Mouse (Mus musculus): Measurements from ENCODE around the gene Mrpl17. TPM values are rescaled to one million over a fixed set of nuclear protein-coding genes. Genes with fewer than 3 reads are reported as not detected.
A peak's percentile ranks its signal among the peaks of the same experiment; 100 is the strongest.

Mrpl17 gene
- polyA plus RNA-seq, 2 experiments: 136 to 222 TPM

DNA sequence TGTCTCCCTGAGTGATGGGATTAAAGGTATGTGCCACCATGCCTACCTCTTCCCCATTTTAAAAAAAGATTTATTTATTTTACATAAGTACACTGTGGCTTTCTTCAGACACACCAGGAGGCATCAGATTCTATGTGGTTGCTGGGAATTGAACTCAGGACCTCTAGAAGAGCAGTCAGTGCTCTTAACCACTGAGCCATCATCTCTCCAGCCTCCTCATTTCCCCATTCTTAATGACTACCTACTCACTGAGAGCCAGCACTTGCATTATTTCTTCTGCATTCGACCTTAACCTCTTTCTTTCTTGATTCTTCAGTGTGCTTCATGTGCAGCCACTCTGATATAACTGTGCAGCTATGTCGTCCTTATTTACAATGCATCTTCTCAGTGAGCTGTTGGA lies 8.6 kb downstream of the Mrpl17 start:
- Histone ChIP-seq H3K27me3 (ENCODE audit: control insufficient read depth, insufficient read depth, low read length) (no peaks in the 10 kb centered on the region), H3K36me3 (replicated peaks; ENCODE audit: control insufficient read depth, insufficient read depth, low read depth) (no peaks in the 10 kb centered on the region), H3K9me3 (ENCODE audit: control insufficient read depth, low read length) (no peaks in the 10 kb centered on the region), H3K27ac (no peak overlapping the region), H3K4me3 (ENCODE audit: insufficient read depth in 1 of 2, low read depth in 2 of 2, low read length in 2 of 2) (no peak overlapping the region), H3K4me2 (ENCODE audit: low read depth) (no peak overlapping the region), H3K9ac (replicated peaks) (no peak overlapping the region), H3K4me1 (replicated peaks; ENCODE audit: control insufficient read depth in 2 of 2, insufficient read depth in 2 of 2, low read length in 1 of 2) (no peaks in the 10 kb centered on the region)
- no peak for TF ChIP-seq CTCF (IDR thresholded peaks at IDR 0.05; ENCODE audit: low read depth)
- TF ChIP-seq EP300 (IDR thresholded peaks at IDR 0.05; ENCODE audit: low read depth): no peak
- 24% methylated on average over 2 of the region's 2 CpGs for WGBS (ENCODE audit: insufficient replicate concordance)
- ATAC-seq (ENCODE audit: insufficient read depth) (no peak), DNase-seq (ENCODE audit: low read depth in 3 of 3, low spot score in 3 of 3) (no peak)

DNA sequence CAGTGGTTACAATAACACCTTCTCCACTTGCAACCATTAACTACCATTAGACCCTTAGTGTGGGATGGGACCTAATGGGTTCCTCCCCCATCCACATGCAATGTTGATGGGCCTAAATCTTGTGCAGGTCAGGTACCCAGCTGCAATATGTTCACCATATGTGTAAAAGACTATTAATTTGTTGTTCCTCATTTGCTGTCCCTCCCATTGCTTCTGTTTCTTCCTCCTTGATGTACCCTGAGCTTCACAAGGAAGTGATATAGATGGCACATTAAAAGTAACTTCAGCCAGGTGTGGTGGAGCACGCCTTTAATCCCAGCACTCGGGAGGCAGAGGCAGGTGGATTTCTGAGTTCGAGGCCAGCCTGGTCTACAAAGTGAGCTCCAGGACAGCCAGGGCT lies 13.9 kb downstream of the Mrpl17 start:
- 51% methylated on average over 2 of the region's 3 CpGs for WGBS (ENCODE audit: insufficient replicate concordance)

DNA sequence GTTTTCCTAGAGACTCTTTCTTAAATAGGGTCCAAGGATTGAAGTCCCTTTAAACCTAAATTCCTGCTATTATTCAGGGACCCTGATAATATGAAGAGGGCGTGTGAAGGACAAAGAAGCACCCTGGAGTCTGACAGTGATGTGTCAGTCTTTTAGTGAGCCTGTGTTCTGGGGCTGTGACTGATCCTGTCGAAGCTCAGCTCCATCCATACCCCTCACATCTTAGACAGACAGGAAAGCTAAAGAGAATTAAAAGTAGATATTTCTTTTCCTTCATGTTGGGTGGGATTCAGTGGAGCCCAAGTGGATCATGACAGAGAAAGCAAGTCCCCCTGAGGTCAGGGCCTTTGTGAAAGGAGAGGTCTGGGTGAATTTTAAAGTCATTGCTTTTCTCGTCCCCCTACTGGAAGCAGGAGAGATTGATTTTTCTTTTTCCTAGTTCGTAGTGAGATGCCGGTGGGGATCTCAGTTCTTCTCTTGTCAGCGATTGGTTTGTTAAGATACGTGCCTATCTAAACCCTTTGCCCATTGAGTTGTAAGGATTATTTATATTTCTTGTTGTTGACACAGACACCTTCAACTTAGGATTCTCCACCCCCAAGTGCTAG lies 15.0 kb downstream of the Mrpl17 start:
- Histone ChIP-seq H3K9me3 (ENCODE audit: control insufficient read depth, low read length) (no peaks in the 10 kb centered on the region), H3K36me3 (replicated peaks; ENCODE audit: control insufficient read depth, insufficient read depth, low read depth) (no peaks in the 10 kb centered on the region), H3K27ac (no peak overlapping the region), H3K4me1 (replicated peaks; ENCODE audit: control insufficient read depth in 2 of 2, insufficient read depth in 2 of 2, low read length in 1 of 2) (no peaks in the 10 kb centered on the region), H3K9ac (replicated peaks) (no peak overlapping the region), H3K4me3 (ENCODE audit: insufficient read depth in 1 of 2, low read depth in 2 of 2, low read length in 2 of 2) (no peak overlapping the region), H3K4me2 (ENCODE audit: low read depth) (no peak overlapping the region), H3K27me3 (ENCODE audit: control insufficient read depth, insufficient read depth, low read length) (no peaks in the 10 kb centered on the region; the same call in 1 of the 2 replicates)
- 24% methylated on average over 7 of the region's 7 CpGs for WGBS (ENCODE audit: insufficient replicate concordance)
- ATAC-seq (ENCODE audit: insufficient read depth) (no peak), DNase-seq (ENCODE audit: low read depth in 3 of 3, low spot score in 3 of 3) (no peak)
- no peak for TF ChIP-seq EP300 (IDR thresholded peaks at IDR 0.05; ENCODE audit: low read depth)
- TF ChIP-seq CTCF (IDR thresholded peaks at IDR 0.05; ENCODE audit: low read depth): peak; percentile 17; the same call in 1 of the 2 replicates

More for the DNA sequence above, 13.9 kb downstream of the Mrpl17 start:
- Histone ChIP-seq H3K36me3 (replicated peaks; ENCODE audit: control insufficient read depth, insufficient read depth, low read depth) (no peaks in the 10 kb centered on the region), H3K4me3 (ENCODE audit: insufficient read depth in 1 of 2, low read depth in 2 of 2, low read length in 2 of 2) (no peak overlapping the region), H3K27ac (no peak overlapping the region), H3K9ac (replicated peaks) (no peak overlapping the region), H3K9me3 (ENCODE audit: control insufficient read depth, low read length) (no peaks in the 10 kb centered on the region), H3K27me3 (ENCODE audit: control insufficient read depth, insufficient read depth, low read length) (no peaks in the 10 kb centered on the region), H3K4me1 (replicated peaks; ENCODE audit: control insufficient read depth in 2 of 2, insufficient read depth in 2 of 2, low read length in 1 of 2) (no peaks in the 10 kb centered on the region), H3K4me2 (ENCODE audit: low read depth) (no peak overlapping the region)
- no peak for ATAC-seq (ENCODE audit: insufficient read depth)
- TF ChIP-seq EP300 (IDR thresholded peaks at IDR 0.05; ENCODE audit: low read depth): no peak
- TF ChIP-seq CTCF (IDR thresholded peaks at IDR 0.05; ENCODE audit: low read depth): no peak
- DNase-seq (ENCODE audit: low read depth in 3 of 3, low spot score in 3 of 3): no peak

DNA sequence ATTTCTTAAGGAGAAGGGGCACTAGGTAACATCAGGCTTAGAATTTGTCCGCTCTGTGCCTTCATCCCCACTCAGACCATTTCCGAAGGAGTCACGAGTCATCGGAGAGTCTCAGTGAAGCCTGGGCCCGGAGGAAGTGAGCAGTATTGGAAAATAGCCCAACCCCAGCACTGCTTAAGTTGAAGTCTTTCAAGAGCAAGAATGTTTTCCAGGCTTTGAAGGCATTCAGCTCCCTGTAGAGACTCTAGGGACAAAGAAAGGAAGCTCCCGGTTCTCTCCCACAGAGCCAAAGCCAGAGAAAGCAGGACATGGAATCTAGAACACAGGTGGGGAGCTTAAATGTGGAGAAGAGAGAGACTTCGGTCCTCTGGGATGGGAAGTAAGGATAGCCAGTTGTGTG lies 17.2 kb downstream of the Mrpl17 start:
- peaks cover 13% of the 10 kb centered on the region for H3K27me3 ChIP-seq (ENCODE audit: control insufficient read depth, insufficient read depth, low read length)
- ATAC-seq (ENCODE audit: insufficient read depth): no peak
- DNase-seq (ENCODE audit: low read depth in 3 of 3, low spot score in 3 of 3): no peak
- 68% methylated on average over 7 of the region's 7 CpGs for WGBS (ENCODE audit: insufficient replicate concordance)
- H3K27ac ChIP-seq: no peak overlapping the region
- no peak overlapping the region for H3K4me3 ChIP-seq (ENCODE audit: insufficient read depth in 1 of 2, low read depth in 2 of 2, low read length in 2 of 2)
- H3K9ac ChIP-seq (replicated peaks): no peak overlapping the region
- H3K9me3 ChIP-seq (ENCODE audit: control insufficient read depth, low read length): no peaks in the 10 kb centered on the region
- no peak overlapping the region for H3K4me2 ChIP-seq (ENCODE audit: low read depth)
- H3K4me1 ChIP-seq (replicated peaks; ENCODE audit: control insufficient read depth in 2 of 2, insufficient read depth in 2 of 2, low read length in 1 of 2): no peaks in the 10 kb centered on the region
- no peaks in the 10 kb centered on the region for H3K36me3 ChIP-seq (replicated peaks; ENCODE audit: control insufficient read depth, insufficient read depth, low read depth)
- no peak for TF ChIP-seq EP300 (IDR thresholded peaks at IDR 0.05; ENCODE audit: low read depth)
- no peak for TF ChIP-seq CTCF (IDR thresholded peaks at IDR 0.05; ENCODE audit: low read depth)

DNA sequence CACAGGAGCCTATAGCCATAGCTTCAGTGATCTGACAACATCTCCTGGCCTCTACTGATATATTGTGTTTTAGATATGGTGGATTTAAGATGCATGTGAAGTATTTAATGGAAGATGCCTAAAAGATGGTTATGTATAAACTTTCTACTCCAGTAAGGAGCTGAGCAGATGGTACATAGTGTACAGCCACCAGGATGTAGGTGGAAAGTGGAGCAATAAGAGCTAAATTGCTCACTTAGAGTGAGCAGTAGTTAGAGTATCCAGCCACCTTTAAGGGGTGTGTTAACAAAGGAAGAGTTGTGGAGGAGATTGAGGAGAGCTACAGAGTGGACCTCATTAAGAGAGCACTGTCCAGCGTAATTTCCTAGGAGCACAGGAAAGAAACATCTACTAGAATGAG lies 19.8 kb downstream of the Mrpl17 start:
- ATAC-seq (ENCODE audit: insufficient read depth): no peak
- no peak for TF ChIP-seq EP300 (IDR thresholded peaks at IDR 0.05; ENCODE audit: low read depth)
- no peak for TF ChIP-seq CTCF (IDR thresholded peaks at IDR 0.05; ENCODE audit: low read depth)
- H3K27ac ChIP-seq: no peak overlapping the region
- 71% methylated on average over 1 of the region's 1 CpGs for WGBS (ENCODE audit: insufficient replicate concordance)
- DNase-seq (ENCODE audit: low read depth in 3 of 3, low spot score in 3 of 3): no peak
- H3K4me2 ChIP-seq (ENCODE audit: low read depth): no peak overlapping the region
- no peaks in the 10 kb centered on the region for H3K36me3 ChIP-seq (replicated peaks; ENCODE audit: control insufficient read depth, insufficient read depth, low read depth)
- H3K9ac ChIP-seq (replicated peaks): no peak overlapping the region
- no peaks in the 10 kb centered on the region for H3K9me3 ChIP-seq (ENCODE audit: control insufficient read depth, low read length)
- H3K4me3 ChIP-seq (ENCODE audit: insufficient read depth in 1 of 2, low read depth in 2 of 2, low read length in 2 of 2): no peak overlapping the region
- no peaks in the 10 kb centered on the region for H3K4me1 ChIP-seq (replicated peaks; ENCODE audit: control insufficient read depth in 2 of 2, insufficient read depth in 2 of 2, low read length in 1 of 2)
- peaks cover 38% of the 10 kb centered on the region for H3K27me3 ChIP-seq (ENCODE audit: control insufficient read depth, insufficient read depth, low read length)

Measured in liver, embryonic 14.5 days (tissue).